Mouse (Mus musculus) hindbrain, embryonic 10.5 days (tissue): Measurements from ENCODE around the gene Hnrnpa0. TPM values are rescaled to one million over a fixed set of nuclear protein-coding genes. Genes with fewer than 3 reads are reported as not detected.

Experiments
- DNase-seq: peaks from one replicate; pipeline ENCODE4 v3.0.0-alpha.2; 2017; ENCODE audit warnings: low spot score
- H3K27ac ChIP-seq: fragments of 300-500 bp; sonication (generic); 2 replicates; pipeline ENCODE4 v1.5.1; 2016; ENCODE audit warnings: mild to moderate bottlenecking, moderate library complexity
- H3K27me3 ChIP-seq: fragments of 300-500 bp; sonication (generic); 2 replicates; pipeline ENCODE4 v1.6.1; 2016; ENCODE audit warnings: mild to moderate bottlenecking; ENCODE audit not compliant: poor library complexity, insufficient read depth, severe bottlenecking
- H3K36me3 ChIP-seq: fragments of 300-500 bp; sonication (generic); 2 replicates; pipeline ENCODE4 v1.6.1; 2016; ENCODE audit warnings: mild to moderate bottlenecking, moderate library complexity
- H3K4me1 ChIP-seq: fragments of 300-500 bp; sonication (generic); replicated peaks from 2 replicates; pipeline ENCODE4 v1.6.1; 2016; ENCODE audit warnings: mild to moderate bottlenecking
- H3K4me3 ChIP-seq: fragments of 300-500 bp; sonication (generic); 2 replicates; pipeline ENCODE4 v1.5.1; 2016; ENCODE audit warnings: mild to moderate bottlenecking, moderate library complexity
- H3K9me3 ChIP-seq: fragments of 300-500 bp; sonication (generic); 2 replicates; pipeline ENCODE4 v1.6.1; 2016; ENCODE audit warnings: mild to moderate bottlenecking, moderate library complexity
- WGBS: fragments of 180-500 bp; shearing (Covaris S2); methylation state at CpG from one replicate; pipeline ENCODE4 v1.1.7; 2016; 5-methylcytosine and 5-hydroxymethylcytosine counted together
- polyA plus RNA-seq: library from polyadenylated mRNA; unstranded; fragments of >200 nt; fragmentation: Nextera tagmentation; extraction: Ambion mirVana; gene quantifications from 2 replicates; pipeline ENCODE4 v1.2.1, GENCODE M21; 2016

The Hnrnpa0 gene
- polyA plus RNA-seq, 1 experiment from 2014 or later: 41.4 TPM

GRCm38 (mm10) chr13:58083048-58083447 is 45.3 kb downstream of the Hnrnpa0 start:
- no peaks in the 10 kb centered on the region for H3K27me3 ChIP-seq
- H3K4me3 ChIP-seq: no peak overlapping the region
- DNase-seq: no peak
- H3K27ac ChIP-seq: no peak overlapping the region
- WGBS: 72% methylated on average over 5 of the region's 5 CpGs
- H3K9me3 ChIP-seq: no peaks in the 10 kb centered on the region
- H3K4me1 ChIP-seq: no peaks in the 10 kb centered on the region
- no peaks in the 10 kb centered on the region for H3K36me3 ChIP-seq

- Histone ChIP-seq H3K4me3 (no peak overlapping the region), H3K4me1 (no peaks in the 10 kb centered on the region), H3K36me3 (no peaks in the 10 kb centered on the region), H3K27ac (no peak overlapping the region), H3K9me3 (no peaks in the 10 kb centered on the region), H3K27me3 (no peaks in the 10 kb centered on the region)
- 88% methylated on average over 5 of the region's 5 CpGs for WGBS
- no peak for DNase-seq
Observed at GRCm38 (mm10) chr13:58078361-58078760, 50.0 kb downstream of the Hnrnpa0 start.

Other genes starting within 250 kb of the Hnrnpa0 start
- gene Spock1, start 220.2 kb downstream of the Hnrnpa0 start, polyA plus RNA-seq: 5.4 and 10.3 TPM in 2 replicates
- 1.9 and 3.4 TPM in 2 replicates for gene Klhl3, start 15.0 kb downstream of the Hnrnpa0 start, polyA plus RNA-seq
- 57.1 and 66.7 TPM in 2 replicates for gene Idnk, start 29.1 kb upstream of the Hnrnpa0 start, polyA plus RNA-seq
- 134 and 142 TPM in 2 replicates for gene Ubqln1, start 87.1 kb upstream of the Hnrnpa0 start, polyA plus RNA-seq
- 23.2 and 23.6 TPM in 2 replicates for gene Gkap1, start 147.1 kb upstream of the Hnrnpa0 start, polyA plus RNA-seq
- 0.72 and 1.5 TPM in 2 replicates for gene Kif27, start 230.6 kb upstream of the Hnrnpa0 start, polyA plus RNA-seq